Mouse (Mus musculus) large intestine, adult 2 months (tissue): ENCODE data around the gene Mylpf. TPM values are rescaled to one million over a fixed set of nuclear protein-coding genes. Genes with fewer than 3 reads are reported as not detected.
A peak's percentile ranks its signal among the peaks of the same experiment; 100 is the strongest.
"Not testable (repeated sequence)": the region's sequence is repeated elsewhere in the genome, so short reads cannot be mapped to it uniquely, and the experiment has no call there.

Experiments
- DNase-seq: peaks from one replicate; pipeline ENCODE4 v3.0.0-alpha.2; 2012; ENCODE audit warnings: low read depth, low spot score
- WGBS: fragments of 180-500 bp; shearing (Covaris S2); methylation state at CpG from one replicate; pipeline ENCODE4 v1.1.7; 2018; 5-methylcytosine and 5-hydroxymethylcytosine counted together
- polyA plus RNA-seq: library from polyadenylated mRNA; depleted of rRNA; stranded (reverse); fragments of >200 nt; gene quantifications from 2 replicates; pipeline ENCODE4 v1.2.3, GENCODE M21; 2012; rRNA removed

Mylpf gene
- 2.5 and 4.1 TPM in 2 replicates for polyA plus RNA-seq

DNA sequence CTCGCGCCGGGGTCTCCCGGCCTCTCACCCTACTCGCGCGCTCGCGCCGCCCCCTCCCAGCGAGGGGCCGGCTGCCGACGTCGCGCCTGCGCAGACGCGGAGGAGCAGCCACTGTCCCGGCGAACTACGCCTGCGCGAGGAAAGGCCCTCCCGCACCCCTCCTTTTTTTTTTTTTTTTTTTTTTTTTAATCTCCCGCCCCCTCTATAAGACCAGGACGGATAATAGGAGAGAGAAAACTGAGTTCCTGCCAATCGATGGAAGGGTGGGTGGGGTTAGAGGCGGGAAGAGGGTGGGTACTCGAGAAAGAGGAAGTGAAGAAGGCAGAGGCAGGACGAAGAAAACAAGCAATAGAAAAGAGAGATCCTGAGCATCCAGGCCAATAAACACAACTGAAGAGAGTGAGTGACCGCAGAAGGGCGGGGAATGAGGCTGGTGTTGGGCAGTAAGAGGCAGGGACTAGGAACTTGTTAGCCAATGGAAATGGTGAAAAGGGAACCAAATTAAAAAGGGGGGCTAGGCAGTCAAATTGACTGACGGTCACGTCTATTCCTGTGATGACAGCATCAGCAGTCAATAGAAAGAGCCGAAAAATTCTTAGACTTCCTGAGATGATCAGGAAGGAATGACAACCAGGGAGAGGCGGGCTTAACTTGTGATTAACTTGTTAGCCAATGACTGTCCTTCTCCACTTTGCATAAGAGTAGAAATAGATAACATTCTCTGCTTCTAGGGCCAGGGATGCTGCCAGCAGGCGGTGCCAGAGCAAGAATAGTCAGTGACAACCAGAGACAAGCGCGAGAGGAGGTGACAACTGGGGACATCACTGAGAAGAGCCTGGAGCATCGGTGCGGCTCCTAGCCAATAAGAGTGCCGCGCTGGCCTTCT lies at the start of gene Mylpf:
Gene Mylpf, plus strand, starts transcription at position 338 of the 886 bp plus-strand sequence.
- under 1% methylated on average over 44 of the region's 44 CpGs for WGBS

DNA sequence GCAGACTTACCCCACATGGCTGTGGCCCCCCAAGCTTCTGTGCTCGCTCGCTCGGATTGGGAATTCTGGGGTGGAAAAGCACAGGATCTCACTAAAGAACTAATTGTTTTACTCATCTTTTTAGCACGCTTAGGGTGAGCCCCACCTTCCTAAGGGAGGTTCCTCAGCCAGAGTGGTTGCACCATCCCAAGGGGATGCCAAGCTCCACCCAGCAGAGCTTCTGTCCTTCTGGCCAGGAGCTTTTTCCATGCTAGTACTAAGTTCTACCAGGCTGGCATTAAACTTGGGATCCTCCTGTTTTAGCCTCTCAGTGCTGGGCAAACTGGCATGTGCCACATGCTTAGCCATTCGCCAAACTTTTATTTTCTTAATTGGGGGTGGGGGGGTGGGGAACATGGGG lies 46.1 kb upstream of the Mylpf start:
- WGBS, result 84% methylated on average over 5 of the region's 5 CpGs
- DNase-seq, result no peak

More for the DNA sequence above, at the start of gene Mylpf:
- peak; percentile 97 for DNase-seq

DNA sequence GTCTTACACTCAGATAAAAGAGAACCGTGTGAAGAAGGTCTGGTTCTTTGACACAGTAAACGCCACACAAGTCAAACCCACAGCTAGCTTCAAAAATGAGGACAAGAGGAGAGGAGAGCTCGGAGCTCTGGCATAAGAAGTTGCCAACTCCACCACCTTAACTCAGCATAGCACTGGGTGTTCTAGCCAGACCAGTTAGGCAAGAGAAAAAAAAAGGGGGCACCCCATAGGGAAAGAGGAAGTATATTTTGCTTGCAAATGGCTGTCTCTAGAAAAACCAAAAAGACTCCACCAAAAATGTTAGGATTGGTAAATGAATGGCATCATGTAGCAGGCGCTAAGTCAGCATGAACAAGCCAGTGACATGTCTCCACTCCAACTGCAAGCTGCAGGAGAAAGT lies 44.7 kb upstream of the Mylpf start:
- DNase-seq, result no peak
- WGBS, result 85% methylated on average over 4 of the region's 4 CpGs

DNA sequence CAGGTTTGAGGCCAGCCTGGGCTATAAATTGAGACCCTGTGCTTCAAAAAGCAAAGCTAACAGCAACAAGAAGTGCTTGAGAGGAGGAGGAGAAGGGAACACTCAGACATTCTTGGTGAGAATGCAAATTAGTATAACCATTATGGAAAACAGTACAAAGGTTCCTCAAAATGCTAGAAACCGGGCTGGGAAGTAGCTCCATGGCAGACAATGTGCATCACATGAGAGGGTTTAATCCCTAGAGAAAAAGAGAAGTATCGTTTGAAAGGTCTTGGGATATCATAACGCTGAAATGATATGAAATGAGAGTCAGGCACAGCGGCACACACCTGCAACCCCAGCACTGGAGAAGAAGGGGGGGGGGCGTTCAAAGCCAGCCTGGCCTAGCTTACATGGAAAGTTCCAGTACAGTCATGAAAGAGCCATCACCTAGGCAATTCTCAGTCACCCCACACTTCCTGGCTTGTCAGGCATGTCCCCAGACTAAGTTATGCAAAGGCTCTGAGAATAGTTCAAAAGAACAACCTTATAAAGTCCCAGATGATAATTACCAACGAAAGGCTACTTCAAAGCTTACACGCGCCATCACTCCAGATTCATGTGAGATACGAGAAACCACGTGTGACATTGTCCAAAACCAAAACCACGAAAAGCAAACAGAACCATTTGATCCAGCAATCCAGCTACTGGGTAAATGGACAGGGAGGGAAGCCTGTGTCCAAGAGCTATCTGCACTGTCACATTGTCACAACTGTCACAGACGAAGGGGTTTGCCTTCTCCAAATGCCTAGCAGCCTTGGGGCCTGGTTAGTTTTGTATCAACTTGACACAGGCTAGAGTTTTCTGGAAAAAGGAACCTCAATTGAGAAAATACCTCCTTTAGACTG lies 42.8 kb upstream of the Mylpf start:
- DNase-seq, result no peak
- 78% methylated on average over 12 of the region's 12 CpGs for WGBS

DNA sequence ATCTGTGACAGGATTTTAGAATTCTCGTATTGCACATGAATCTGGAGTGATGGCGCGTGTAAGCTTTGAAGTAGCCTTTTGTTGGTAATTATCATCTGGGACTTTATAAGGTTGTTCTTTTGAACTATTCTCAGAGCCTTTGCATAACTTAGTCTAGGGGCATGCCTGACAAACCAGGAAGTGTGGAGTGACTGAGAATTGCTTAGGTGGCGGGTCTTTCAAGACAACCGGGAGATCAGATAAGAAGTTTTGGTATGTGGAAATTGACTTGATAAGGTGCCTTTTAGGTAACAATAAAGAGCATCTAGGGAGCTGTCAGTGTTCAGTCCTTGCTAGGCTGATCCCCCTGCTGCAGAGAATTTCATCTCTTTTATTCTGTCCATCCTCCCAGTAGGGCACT lies 42.2 kb upstream of the Mylpf start:
- no peak for DNase-seq
- 70% methylated on average over 5 of the region's 5 CpGs for WGBS

DNA sequence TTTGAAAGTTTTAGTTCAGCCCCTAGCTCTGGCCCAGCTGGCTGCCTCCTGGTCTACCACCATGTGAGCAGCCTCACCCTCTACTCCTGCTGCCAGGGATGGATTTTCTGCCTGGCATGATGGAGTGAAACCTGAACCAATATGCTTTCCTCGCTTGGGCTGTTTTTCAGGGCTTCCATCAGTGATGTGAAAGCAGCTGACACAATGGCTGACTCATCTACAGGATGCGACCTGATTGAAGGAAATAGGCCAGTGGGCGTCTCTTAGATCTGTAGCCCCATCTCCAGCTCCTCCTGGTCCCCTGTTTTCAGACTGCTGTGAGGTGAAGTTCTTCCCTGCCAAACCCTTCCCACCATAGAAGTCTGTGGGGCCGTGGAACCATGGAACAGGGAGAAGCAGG lies 31.8 kb upstream of the Mylpf start:
- DNase-seq, result no peak
- WGBS, result 67% methylated on average over 4 of the region's 4 CpGs

DNA sequence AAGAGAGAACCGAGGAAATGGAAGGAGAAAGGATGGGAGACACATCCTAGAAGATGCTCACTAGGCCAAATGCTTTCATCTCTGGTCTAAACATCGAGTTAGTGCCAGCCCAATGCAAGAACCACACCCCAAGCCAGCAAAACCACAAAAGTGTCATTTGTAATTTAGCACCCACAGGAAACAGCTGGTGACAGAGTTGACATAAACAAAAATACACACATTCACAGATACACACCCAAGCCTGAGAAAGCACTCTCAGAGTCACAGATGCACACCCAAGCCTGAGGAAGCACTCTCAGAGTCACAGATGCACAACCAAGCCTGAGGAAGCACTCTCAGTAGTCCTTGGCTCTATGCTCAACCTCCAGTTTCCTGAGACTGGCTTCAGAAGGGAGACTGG lies 27.9 kb upstream of the Mylpf start:
- WGBS, result 38% methylated on average over 2 of the region's 2 CpGs
- no peak for DNase-seq

DNA sequence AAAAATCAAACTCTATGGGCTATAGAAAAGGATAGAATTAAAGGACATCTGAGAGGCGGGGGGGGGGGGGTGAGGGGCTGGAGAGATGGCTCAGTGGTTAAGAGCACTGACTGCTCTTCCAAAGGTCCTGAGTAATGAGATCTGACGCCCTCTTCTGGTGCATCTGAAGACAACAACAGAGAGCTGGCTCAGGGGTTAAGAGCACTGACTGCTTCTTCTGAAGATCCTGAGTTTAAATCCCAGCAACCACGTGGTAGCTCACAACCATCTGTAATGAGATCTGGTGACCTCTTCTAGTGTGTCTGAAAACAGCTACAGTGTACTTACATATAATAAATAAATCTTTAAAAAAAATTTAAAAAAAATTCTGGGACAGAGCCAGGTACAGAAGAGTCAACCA lies 27.0 kb upstream of the Mylpf start:
- not testable (repeated sequence) for DNase-seq
- WGBS, result 41% methylated on average over 3 of the region's 3 CpGs

DNA sequence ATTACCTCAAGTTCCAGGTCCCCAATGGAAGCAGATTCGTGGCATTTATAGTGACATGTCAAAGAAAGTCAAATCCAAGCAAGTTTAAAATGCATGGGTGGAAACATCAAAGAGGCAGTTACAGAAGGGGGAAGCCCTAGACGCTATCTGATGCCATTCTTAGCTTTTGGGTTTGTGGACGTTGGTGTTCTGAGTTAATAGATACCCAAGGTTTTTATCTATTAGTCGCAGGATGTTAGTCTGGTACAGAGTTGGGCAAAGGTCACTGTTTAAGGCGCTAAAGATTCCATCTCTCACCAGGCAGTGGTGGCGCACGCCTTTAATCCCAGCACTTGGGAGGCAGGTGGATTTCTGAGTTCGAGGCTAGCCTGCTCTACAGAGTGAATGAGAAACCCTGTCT lies 25.3 kb upstream of the Mylpf start:
- DNase-seq, result no peak
- WGBS, result 56% methylated on average over 8 of the region's 8 CpGs

DNA sequence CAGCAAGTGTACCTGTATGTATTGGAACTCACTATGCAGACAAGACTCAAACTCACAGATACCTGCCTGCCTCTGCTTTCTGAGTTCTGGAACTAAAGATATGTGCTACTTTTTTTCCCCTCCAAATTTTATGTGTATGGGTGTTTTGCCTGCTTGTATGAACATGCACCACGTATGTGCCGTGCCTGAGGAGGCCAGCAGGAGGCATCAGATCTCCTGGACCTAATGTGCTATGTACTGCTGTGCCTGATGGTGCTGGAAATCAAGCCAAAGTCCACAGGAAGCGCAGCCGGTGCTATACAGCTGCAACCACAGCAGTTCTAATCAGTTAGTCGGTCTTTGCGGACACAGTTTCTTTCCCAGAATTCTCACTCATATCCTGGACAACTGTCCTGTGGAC lies 24.9 kb upstream of the Mylpf start:
- no peak for DNase-seq
- 47% methylated on average over 6 of the region's 6 CpGs for WGBS

DNA sequence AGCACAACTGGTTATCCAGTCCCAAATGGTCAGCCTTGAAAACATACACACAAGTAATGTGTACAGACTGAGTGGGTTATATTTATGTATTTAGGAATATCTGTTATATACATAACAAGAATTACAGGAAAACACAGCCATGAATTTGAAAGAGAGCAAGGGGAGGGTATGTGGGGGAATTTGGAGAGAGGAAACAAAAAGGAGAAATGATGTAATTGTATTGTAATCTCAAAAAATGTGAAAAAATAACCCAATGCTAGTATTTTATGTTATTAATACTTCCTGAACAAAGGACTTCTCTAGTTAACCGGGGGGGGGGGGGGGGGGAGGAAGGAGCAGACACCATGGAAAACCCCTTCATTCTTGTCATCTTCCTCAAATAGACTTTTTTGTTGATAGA lies 24.0 kb upstream of the Mylpf start:
- WGBS, result 40% methylated on average over 1 of the region's 1 CpGs

DNA sequence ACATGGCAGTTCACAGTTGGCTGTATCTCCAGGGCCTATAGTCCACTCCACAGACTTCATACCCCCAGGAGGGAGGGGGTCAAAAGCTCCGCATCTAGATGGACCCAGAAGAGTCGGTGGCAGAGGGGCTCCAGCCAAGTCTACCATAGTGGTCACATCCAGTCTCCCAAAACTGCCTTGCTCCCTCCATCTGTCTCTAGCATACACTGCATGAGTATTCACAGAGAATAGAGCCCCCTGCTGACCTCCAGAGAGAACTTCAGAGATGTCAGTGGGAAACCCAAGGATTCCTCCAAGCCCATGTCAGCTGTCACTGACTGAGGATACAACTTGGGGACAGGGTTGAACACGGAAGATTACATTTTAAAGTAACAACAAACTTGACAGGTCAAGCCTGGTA lies 23.1 kb upstream of the Mylpf start:
- WGBS, result 67% methylated on average over 3 of the region's 3 CpGs
- no peak for DNase-seq

More for the DNA sequence above, 24.0 kb upstream of the Mylpf start:
- no peak for DNase-seq

DNA sequence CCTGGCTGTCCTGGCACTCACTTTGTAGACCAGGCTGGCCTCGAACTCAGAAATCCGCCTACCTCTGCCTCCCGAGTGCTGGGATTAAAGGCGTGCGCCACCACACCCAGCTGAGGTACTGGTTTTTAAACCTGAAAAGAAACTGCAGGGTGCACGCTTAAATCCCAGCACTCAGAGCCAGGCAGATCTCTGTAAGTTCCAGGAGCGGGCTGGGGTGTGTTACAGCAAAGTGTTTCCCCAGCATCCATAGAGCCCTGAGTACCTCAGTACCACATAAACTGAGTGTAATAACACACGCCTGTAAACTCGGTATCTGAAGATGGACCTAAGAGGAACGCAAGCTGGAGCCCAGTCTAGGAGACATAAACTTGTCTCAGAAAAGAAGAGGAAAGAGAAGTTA lies 21.3 kb upstream of the Mylpf start:
- 73% methylated on average over 10 of the region's 10 CpGs for WGBS
- no peak for DNase-seq

DNA sequence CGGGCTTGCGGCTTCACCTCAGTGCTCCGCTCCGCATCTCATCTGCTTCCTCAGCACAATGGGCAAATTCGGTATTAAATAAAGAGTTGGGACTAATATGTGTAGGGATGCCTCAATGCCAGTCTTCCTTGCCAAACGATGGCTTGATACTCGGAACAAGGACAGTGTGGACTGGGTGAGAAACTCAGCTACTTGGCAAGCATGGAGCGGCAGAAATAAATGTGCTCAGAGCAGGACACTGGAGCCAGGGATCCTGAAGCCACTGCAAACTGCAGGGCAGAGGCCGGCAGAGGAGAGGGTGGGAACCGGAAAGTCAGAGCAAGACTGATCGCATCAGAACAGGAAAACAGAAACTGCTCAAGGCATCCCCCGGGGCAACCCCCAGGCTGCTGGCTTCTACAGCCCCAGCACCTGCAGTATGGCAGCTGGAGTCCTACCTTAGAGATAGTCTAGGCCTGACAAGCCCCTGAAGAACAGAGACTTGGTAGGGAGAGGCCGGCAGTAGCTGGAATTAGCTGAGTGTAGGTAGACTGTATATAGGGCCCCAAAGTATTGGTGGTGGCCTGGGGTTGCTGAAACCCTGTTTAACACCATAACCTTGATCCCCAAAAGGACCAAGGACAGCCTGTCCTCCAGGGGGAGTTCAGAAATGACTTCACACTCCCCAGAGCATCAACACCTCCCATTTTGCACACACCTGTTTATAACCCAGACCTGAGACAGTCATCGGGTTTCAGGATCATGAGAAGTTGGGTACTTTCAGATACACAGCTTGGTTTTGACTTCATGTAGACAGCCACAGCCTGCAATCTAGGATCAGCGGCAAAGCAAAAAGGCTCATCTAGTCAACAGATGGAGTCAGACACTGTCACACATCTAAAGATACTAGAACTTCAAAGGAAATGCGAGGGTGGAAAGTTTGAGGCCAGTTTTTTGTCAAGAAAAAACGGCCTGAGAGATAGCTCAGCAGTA lies 20.1 kb upstream of the Mylpf start:
- 77% methylated on average over 17 of the region's 17 CpGs for WGBS
- no peak for DNase-seq

DNA sequence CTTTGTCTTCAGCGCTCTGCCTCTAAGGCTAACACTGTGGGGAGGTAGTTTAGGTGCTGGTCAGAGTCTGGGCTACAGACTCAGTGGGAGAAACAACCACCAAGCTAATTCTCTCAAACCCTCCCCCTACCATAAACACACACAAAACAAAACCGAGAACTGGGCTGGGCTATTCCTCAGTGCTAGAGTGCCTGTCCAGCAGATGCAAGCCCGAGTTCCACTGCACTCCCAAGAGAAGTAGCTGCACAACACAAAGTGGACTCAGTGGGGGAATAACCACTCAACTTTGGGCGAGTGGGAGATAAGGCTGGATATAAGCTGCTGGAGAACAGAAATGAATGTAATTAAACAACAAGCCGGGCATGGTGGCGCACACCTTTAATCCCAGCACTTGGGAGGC lies 18.0 kb upstream of the Mylpf start:
- no peak for DNase-seq
- 76% methylated on average over 6 of the region's 6 CpGs for WGBS

DNA sequence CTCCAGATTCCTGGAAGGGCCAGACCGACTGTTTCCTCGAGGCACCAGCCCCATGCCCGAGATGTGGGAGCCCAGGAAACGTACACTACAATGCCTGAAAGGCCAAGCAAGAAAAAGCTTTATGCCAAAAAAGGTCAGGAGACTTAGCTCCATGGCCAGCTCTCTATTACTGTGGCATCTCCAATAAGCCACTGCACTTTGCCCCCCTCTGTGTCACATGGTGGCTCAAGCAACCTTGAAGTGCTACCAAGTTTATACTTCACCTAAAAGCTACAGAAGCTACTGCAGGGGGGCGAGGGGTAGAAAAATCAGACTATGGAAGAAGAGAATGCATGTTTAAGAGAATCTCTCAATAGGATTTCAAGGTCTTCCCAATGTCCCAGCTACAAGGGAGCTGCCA lies 15.7 kb upstream of the Mylpf start:
- DNase-seq, result no peak
- 91% methylated on average over 5 of the region's 5 CpGs for WGBS

DNA sequence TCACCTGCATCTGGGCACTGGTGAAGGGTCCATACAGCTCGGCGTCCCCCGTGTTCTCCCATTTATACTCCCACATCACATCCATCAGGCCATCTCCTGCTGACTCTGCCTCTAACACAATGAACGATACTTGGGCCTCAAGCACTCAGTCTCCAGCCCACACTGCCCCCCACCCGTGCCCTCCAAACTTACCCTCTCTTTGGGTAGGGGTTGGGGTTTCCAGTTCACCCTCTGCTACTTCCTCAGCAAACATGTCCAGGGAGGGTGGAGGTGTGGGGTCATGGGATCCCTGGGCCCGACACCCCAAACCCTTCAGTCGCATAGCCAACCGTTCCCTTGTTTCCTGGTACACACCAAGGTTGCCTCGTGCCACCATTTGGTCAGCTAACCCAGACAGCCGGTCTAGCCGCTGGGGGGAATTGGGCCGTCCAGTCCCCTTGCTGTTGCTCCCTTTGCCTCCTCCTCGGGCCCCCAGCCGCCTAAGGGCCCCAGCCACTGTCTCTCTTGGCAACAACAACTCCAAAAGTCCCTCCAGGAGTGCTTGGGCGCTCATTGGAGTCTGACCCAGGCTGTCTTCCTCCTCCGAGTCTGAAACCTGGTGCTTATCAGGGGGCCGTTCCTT lies 14.6 kb upstream of the Mylpf start:
- WGBS, result 90% methylated on average over 17 of the region's 17 CpGs
- no peak for DNase-seq

DNA sequence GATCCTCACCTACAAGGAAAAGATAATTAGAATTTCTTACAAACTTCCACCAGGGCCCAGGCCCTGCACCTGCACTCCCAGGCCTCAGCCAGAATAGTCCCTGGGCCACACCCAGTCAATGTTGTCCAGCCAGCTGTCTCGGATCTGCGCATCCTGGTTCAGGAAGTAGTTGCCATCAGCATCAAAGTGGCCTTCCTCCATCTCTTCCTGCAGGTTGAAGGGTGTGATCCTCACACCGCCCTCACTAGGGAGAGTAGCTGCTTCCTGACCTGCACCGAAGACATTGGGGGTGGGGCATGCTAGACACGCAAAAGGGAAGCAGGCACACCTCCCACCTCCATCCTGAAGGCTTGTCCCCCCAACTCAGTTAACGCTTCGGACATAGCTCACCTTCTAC lies 14.1 kb upstream of the Mylpf start:
- 50% methylated on average over 7 of the region's 7 CpGs for WGBS

More for the DNA sequence above, 14.1 kb upstream of the Mylpf start:
- DNase-seq, result no peak
